Mouse (Mus musculus) neural tube, embryonic 13.5 days (tissue): ENCODE data around the gene Clca3b. TPM values are rescaled to one million over a fixed set of nuclear protein-coding genes. Genes with fewer than 3 reads are reported as not detected.
"Not testable (repeated sequence)": the region's sequence is repeated elsewhere in the genome, so short reads cannot be mapped to it uniquely, and the experiment has no call there.

Experiments used
- ATAC-seq: fragments of 200-750 bp; cut with Nextera tagmentation; 2 replicates; pipeline ENCODE4 v1.8.0; 2017; ENCODE audit warnings: low read depth, mild to moderate bottlenecking, moderate TSS enrichment, moderate library complexity
- H3K27ac ChIP-seq: fragments of 300-500 bp; sonication (generic); replicated peaks from 2 replicates; pipeline ENCODE4 v1.5.1; 2015; ENCODE audit warnings: moderate library complexity, mild to moderate bottlenecking, inconsistent platforms
- H3K27me3 ChIP-seq: fragments of 300-500 bp; sonication (generic); 2 replicates; pipeline ENCODE4 v1.6.1; 2015; ENCODE audit warnings: mild to moderate bottlenecking, inconsistent platforms
- H3K36me3 ChIP-seq: fragments of 300-500 bp; sonication (generic); 2 replicates; pipeline ENCODE4 v1.6.1; 2015; ENCODE audit warnings: mild to moderate bottlenecking, inconsistent platforms
- H3K4me1 ChIP-seq: fragments of 300-500 bp; sonication (generic); replicated peaks from 2 replicates; pipeline ENCODE4 v1.6.1; 2015; ENCODE audit warnings: inconsistent platforms
- H3K4me2 ChIP-seq: fragments of 300-500 bp; sonication (generic); 2 replicates; pipeline ENCODE4 v1.6.1; 2015; ENCODE audit warnings: inconsistent platforms, mild to moderate bottlenecking, moderate library complexity
- H3K4me3 ChIP-seq: fragments of 300-500 bp; sonication (generic); 2 replicates; pipeline ENCODE4 v1.5.1; 2015; ENCODE audit warnings: mild to moderate bottlenecking, inconsistent platforms
- H3K9ac ChIP-seq: fragments of 300-500 bp; sonication (generic); 2 replicates; pipeline ENCODE4 v1.6.1; 2015; ENCODE audit warnings: moderate library complexity, mild to moderate bottlenecking, inconsistent platforms
- H3K9me3 ChIP-seq: fragments of 300-500 bp; sonication (generic); 2 replicates; pipeline ENCODE4 v1.6.1; 2016; ENCODE audit warnings: inconsistent platforms
- WGBS: fragments of 180-500 bp; shearing (Covaris S2); methylation state at CpG from one replicate; pipeline ENCODE4 v1.1.7; 2015; 5-methylcytosine and 5-hydroxymethylcytosine counted together
- polyA plus RNA-seq: library from polyadenylated mRNA; unstranded; fragments of >200 nt; fragmentation: Nextera tagmentation; extraction: Ambion mirVana; gene quantifications from 2 replicates; pipeline ENCODE4 v1.2.1, GENCODE M21; 2015

Clca3b gene
- not detected in 2 replicates for polyA plus RNA-seq

GRCm38 (mm10) chr3:144849014-144849556, at the start of gene Clca3b:
TSS of gene Clca3b (minus strand) at chr3:144849357.
- not testable (repeated sequence) for H3K27me3 ChIP-seq, H3K9me3 ChIP-seq, H3K4me2 ChIP-seq, ATAC-seq, H3K4me1 ChIP-seq, H3K9ac ChIP-seq, H3K4me3 ChIP-seq, H3K27ac ChIP-seq, H3K36me3 ChIP-seq
- 83% methylated on average over 9 of the region's 9 CpGs for WGBS

- no peak overlapping the region for H3K4me3 ChIP-seq
- no peaks in the 10 kb centered on the region for H3K27me3 ChIP-seq
- 92% methylated on average over 2 of the region's 2 CpGs for WGBS
- ATAC-seq: no peak
- H3K9ac ChIP-seq: no peak overlapping the region
- no peak overlapping the region for H3K4me2 ChIP-seq
- H3K4me1 ChIP-seq: no peaks in the 10 kb centered on the region
- no peaks in the 10 kb centered on the region for H3K9me3 ChIP-seq
- no peak overlapping the region for H3K27ac ChIP-seq
- H3K36me3 ChIP-seq: no peaks in the 10 kb centered on the region
These were observed 48.0 kb upstream of the Clca3b start for GRCm38 (mm10) chr3:144897042-144897678.

DNA sequence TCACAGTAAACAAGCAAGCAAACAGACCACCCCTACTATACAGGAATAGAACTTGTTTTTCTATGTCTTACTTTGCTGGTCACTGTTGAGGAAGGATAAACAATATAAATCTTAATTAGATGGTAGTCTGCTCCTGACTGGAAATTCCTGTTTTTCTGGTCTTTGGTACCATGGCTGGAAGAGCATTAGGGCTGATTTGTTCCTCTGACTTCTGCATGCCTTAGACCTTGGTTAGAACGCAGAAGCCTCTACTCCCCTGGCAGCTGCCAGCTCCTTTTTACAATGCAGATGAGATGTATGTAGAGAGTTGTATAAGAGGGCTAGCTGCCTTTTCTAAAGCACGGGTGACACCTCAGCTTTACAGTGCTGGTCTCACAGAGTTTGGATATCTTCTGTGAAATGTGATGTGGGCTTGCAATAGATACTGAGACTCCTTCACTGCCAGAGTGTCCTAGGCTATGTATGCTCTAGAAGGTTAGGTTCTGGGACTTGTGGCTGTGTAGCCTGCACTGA, 41.1 kb upstream of the Clca3b start:
- no peak overlapping the region for H3K9ac ChIP-seq
- no peaks in the 10 kb centered on the region for H3K4me1 ChIP-seq
- H3K4me2 ChIP-seq: no peak overlapping the region
- H3K27ac ChIP-seq: no peak overlapping the region
- WGBS: 59% methylated on average over 2 of the region's 2 CpGs
- H3K4me3 ChIP-seq: no peak overlapping the region
- H3K36me3 ChIP-seq: no peaks in the 10 kb centered on the region
- no peaks in the 10 kb centered on the region for H3K9me3 ChIP-seq
- no peaks in the 10 kb centered on the region for H3K27me3 ChIP-seq
- ATAC-seq: no peak

DNA sequence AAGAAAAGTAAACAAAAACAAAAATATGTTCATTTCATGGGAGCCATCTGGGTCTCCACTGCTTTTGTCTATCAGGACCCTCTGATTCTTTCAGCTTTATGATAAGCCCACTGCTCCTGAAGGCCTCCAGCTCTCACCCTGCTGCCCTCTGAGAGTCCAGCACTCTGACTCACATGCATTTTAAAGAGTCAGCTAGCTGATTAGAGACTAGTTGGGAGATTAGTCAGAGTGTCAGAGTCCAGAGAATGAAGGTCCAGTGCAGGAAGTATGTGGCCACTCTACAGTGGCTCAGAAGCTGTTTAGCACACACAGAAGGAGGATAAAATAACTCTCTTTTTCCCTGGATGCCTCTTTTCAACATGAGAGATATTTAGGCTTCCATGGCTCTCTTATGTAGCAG, 37.8 kb upstream of the Clca3b start:
- H3K4me2 ChIP-seq: no peak overlapping the region
- ATAC-seq: no peak
- no peaks in the 10 kb centered on the region for H3K27me3 ChIP-seq
- no peaks in the 10 kb centered on the region for H3K9me3 ChIP-seq
- H3K4me1 ChIP-seq: no peaks in the 10 kb centered on the region
- H3K9ac ChIP-seq: no peak overlapping the region
- H3K27ac ChIP-seq: no peak overlapping the region
- H3K4me3 ChIP-seq: no peak overlapping the region
- H3K36me3 ChIP-seq: no peaks in the 10 kb centered on the region

DNA sequence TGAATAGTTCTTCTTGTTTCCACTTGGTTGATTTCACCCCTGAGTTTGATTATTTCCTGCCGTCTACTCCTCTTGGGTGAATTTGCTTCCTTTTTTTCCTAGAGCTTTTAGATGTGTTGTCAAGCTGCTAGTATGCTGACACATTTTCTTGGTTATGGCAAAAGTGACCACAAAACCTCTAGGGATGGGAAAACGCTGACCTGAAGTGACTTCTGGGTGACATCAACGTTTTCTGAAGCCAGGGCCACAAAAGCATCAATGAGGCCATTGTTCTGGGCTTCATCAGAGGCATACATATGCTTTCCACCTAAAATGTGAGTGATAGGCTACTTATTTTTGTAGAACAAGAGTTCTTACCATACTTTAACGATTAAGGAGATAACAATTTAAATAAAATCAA, 22.9 kb upstream of the Clca3b start:
- 54% methylated on average over 4 of the region's 4 CpGs for WGBS
- H3K4me2 ChIP-seq, ATAC-seq: not testable (repeated sequence)

DNA sequence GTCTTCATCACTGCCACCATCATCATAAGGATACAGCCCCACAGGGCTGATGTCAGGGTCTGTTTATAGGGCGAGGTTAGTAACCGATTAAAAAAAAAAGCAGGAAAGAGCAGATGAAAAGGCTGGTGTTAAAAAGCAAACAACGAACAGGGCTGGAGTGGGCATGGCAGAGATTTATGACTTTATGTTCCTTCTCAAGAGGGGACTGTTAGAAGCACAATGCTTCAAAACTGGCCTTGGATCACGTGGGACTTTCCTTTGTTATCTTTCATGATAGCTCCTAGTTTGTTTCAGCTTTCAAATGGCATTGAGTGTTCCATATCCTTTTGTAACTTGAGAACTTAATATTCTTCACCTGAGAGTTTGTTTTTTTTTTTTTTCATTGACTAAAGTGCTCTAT, 427 bp upstream of the Clca3b start:
- no peak for ATAC-seq
- Histone ChIP-seq H3K9ac (no peak overlapping the region), H3K9me3 (no peaks in the 10 kb centered on the region), H3K4me3 (no peak overlapping the region), H3K4me1 (no peaks in the 10 kb centered on the region), H3K27me3 (no peaks in the 10 kb centered on the region), H3K36me3 (no peaks in the 10 kb centered on the region), H3K4me2 (no peak overlapping the region), H3K27ac (no peak overlapping the region)
- 22% methylated on average over 4 of the region's 4 CpGs for WGBS

More for the DNA sequence above, 22.9 kb upstream of the Clca3b start:
- not testable (repeated sequence) for H3K27ac ChIP-seq, H3K9me3 ChIP-seq, H3K4me1 ChIP-seq, H3K36me3 ChIP-seq, H3K27me3 ChIP-seq, H3K9ac ChIP-seq, H3K4me3 ChIP-seq

- H3K9ac ChIP-seq: no peak overlapping the region
- no peak overlapping the region for H3K27ac ChIP-seq
- H3K27me3 ChIP-seq: no peaks in the 10 kb centered on the region
- no peaks in the 10 kb centered on the region for H3K4me1 ChIP-seq
- H3K4me3 ChIP-seq: no peak overlapping the region
- H3K4me2 ChIP-seq: no peak overlapping the region
- H3K36me3 ChIP-seq: no peaks in the 10 kb centered on the region
- H3K9me3 ChIP-seq: no peaks in the 10 kb centered on the region
- no peak; the same call in 1 of the 2 replicates for ATAC-seq
- 85% methylated on average over 6 of the region's 6 CpGs for WGBS
These were observed 21.9 kb downstream of the Clca3b start for GRCm38 (mm10) chr3:144827257-144827656.

- H3K4me2 ChIP-seq: no peak overlapping the region
- 21% methylated on average over 10 of the region's 10 CpGs for WGBS
- ATAC-seq: no peak; the same call in 1 of the 2 replicates
- no peak overlapping the region for H3K4me3 ChIP-seq
- no peaks in the 10 kb centered on the region for H3K27me3 ChIP-seq
- H3K4me1 ChIP-seq: no peaks in the 10 kb centered on the region
- H3K9me3 ChIP-seq: no peaks in the 10 kb centered on the region
- H3K36me3 ChIP-seq: no peaks in the 10 kb centered on the region
- no peak overlapping the region for H3K27ac ChIP-seq
- H3K9ac ChIP-seq: no peak overlapping the region
These were observed 24.0 kb downstream of the Clca3b start for GRCm38 (mm10) chr3:144825151-144825550.

DNA sequence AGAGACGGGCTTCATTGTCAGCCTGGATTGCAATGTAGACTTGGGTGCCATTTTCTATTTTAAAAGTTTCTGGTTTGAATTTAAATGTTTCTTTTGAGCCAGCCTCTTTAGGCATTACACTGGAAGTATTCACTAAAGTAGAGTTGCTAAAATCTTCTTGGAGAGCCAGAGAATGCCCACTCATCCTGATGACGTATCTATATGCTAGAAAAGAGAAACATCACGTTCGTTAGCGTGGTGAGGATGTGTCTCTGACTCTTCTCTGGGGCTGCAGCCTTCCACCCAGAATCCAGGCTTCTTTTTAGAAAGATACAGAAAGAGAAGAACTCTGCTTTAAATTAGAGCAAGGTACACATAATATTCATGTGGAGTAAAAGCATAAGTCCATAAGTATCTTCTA, 25.8 kb downstream of the Clca3b start:
- Histone ChIP-seq H3K27me3 (no peaks in the 10 kb centered on the region), H3K9ac (no peak overlapping the region), H3K4me3 (no peak overlapping the region), H3K27ac (no peak overlapping the region), H3K4me1 (no peaks in the 10 kb centered on the region), H3K36me3 (no peaks in the 10 kb centered on the region), H3K4me2 (no peak overlapping the region), H3K9me3 (no peaks in the 10 kb centered on the region)
- WGBS: 85% methylated on average over 5 of the region's 5 CpGs
- no peak for ATAC-seq

GRCm38 (mm10) chr3:144820632-144821031, 28.5 kb downstream of the Clca3b start:
- WGBS: 77% methylated on average over 1 of the region's 1 CpGs
- Histone ChIP-seq H3K9me3 (no peaks in the 10 kb centered on the region), H3K27me3 (no peaks in the 10 kb centered on the region), H3K4me2 (no peak overlapping the region), H3K4me3 (no peak overlapping the region), H3K4me1 (no peaks in the 10 kb centered on the region), H3K9ac (no peak overlapping the region), H3K27ac (no peak overlapping the region), H3K36me3 (no peaks in the 10 kb centered on the region)
- no peak for ATAC-seq

- H3K4me2 ChIP-seq: not testable (repeated sequence)
- 78% methylated on average over 6 of the region's 6 CpGs for WGBS
These were observed 29.9 kb downstream of the Clca3b start, which contains the start of gene Clca3a2 for GRCm38 (mm10) chr3:144819219-144819618. TSS of gene Clca3a2 (minus strand) at chr3:144819494.

GRCm38 (mm10) chr3:144813336-144813735, 35.8 kb downstream of the Clca3b start:
- H3K36me3 ChIP-seq, H3K4me3 ChIP-seq, H3K4me1 ChIP-seq, H3K9me3 ChIP-seq, H3K4me2 ChIP-seq, H3K27ac ChIP-seq, H3K27me3 ChIP-seq, H3K9ac ChIP-seq, ATAC-seq: not testable (repeated sequence)
- WGBS: 94% methylated on average over 6 of the region's 6 CpGs

More at GRCm38 (mm10) chr3:144819219-144819618, 29.9 kb downstream of the Clca3b start, which contains the start of gene Clca3a2:
- H3K4me1 ChIP-seq, ATAC-seq, H3K27me3 ChIP-seq, H3K4me3 ChIP-seq, H3K27ac ChIP-seq, H3K9me3 ChIP-seq, H3K36me3 ChIP-seq, H3K9ac ChIP-seq: not testable (repeated sequence)

- ATAC-seq: no peak
- Histone ChIP-seq H3K9ac (no peak overlapping the region), H3K4me3 (no peak overlapping the region), H3K27ac (no peak overlapping the region), H3K9me3 (no peaks in the 10 kb centered on the region), H3K4me2 (no peak overlapping the region), H3K36me3 (no peaks in the 10 kb centered on the region), H3K4me1 (no peaks in the 10 kb centered on the region), H3K27me3 (no peaks in the 10 kb centered on the region)
- 30% methylated on average over 3 of the region's 3 CpGs for WGBS
These were observed 37.3 kb downstream of the Clca3b start for GRCm38 (mm10) chr3:144811821-144812220.
